Mouse (Mus musculus) stomach, postnatal 0 days (tissue): ENCODE measurements around the gene Gid8.

ENCODE experiments used
- CTCF ChIP-seq: IDR thresholded peaks from 2 replicates; pipeline ENCODE4 v1.5.1; 2016; ENCODE audit warnings: antibody characterized with exemption, low read depth, mild to moderate bottlenecking, moderate library complexity
- EP300 ChIP-seq: optimal IDR thresholded peaks from 2 replicates; pipeline ENCODE3; 2016; ENCODE audit warnings: antibody characterized with exemption

- TF ChIP-seq EP300 (no peak), CTCF (no peak)
Measured at GRCm38 (mm10) chr2:180676706-180677105, 33.2 kb upstream of the Gid8 start.
